Mouse (Mus musculus): ENCODE results near the gene Sfn. TPM values are rescaled to one million over a fixed set of nuclear protein-coding genes. Genes with fewer than 3 reads are reported as not detected.

Gene Sfn
- polyA plus RNA-seq, 2 experiments, result 139 to 295 TPM

DNA sequence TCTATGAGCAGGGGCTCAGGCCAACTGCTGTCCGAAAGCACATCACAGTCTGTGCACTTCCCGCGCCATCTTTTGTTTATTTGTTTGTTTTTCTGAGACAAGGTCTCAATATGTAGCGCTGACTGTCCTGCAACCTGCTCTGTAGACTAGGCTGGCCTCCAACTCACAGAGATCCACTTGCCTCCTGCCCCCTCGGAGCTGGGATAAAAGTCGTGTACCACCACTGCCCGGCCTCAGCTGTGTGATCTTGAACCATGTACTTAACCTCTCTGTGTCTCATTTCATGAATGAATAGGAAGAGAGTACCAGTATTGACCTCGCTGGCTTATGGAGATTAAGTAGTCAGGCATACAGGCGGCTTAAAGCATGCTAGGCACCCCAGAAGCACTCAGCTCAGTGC lies 24.7 kb upstream of the Sfn start:
- H3K4me3 ChIP-seq (replicated peaks; ENCODE audit: low read length), result no peak overlapping the region
- peaks cover 4% of the 10 kb centered on the region for H3K4me1 ChIP-seq (ENCODE audit: control insufficient read depth, insufficient read depth, low read length)
- no peak for TF ChIP-seq POLR2A (IDR thresholded peaks at IDR 0.05; ENCODE audit: borderline replicate concordance, extremely low read depth, insufficient read depth, insufficient read length)
- H3K4me2 ChIP-seq (replicated peaks; ENCODE audit: low read depth, low read length, severe bottlenecking), result no peak overlapping the region
- DNase-seq (ENCODE audit: low spot score) (no peak), ATAC-seq (ENCODE audit: low FRiP score, low read depth) (no peak)
- no peak overlapping the region for H3K27ac ChIP-seq (replicated peaks; ENCODE audit: low read depth, low read length)
- H3K36me3 ChIP-seq (ENCODE audit: control insufficient read depth, insufficient read depth, low read length), result peaks cover 40% of the 10 kb centered on the region
- no peak overlapping the region for H3K9ac ChIP-seq (ENCODE audit: low read depth, low read length, severe bottlenecking)
- H3K9me3 ChIP-seq (ENCODE audit: control insufficient read depth, low read length), result no peaks in the 10 kb centered on the region
- 93% methylated on average over 9 of the region's 9 CpGs for WGBS
- H3K27me3 ChIP-seq (ENCODE audit: control insufficient read depth, insufficient read depth, low read length), result no peaks in the 10 kb centered on the region

DNA sequence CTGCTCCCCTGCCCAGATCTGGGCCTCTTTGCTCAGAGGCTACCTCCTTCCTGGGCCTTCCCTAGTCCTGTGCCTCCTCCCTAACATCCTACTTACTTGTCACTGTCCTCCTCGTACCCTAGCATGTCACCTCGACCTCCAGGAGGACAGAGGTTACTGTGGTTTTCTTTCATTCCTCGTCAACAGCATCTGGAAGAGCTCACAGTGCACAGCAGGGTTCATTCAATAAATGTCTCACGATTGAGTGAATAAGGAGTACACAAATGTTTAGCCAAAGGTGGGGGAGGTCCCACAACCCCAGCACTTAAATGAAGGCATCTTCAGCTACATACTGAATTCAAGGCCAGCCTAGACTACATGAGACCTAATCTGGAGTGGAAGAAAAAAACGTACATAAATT lies 24.3 kb upstream of the Sfn start:
- Histone ChIP-seq H3K4me2 (replicated peaks; ENCODE audit: low read depth, low read length, severe bottlenecking) (no peak overlapping the region), H3K9me3 (ENCODE audit: control insufficient read depth, low read length) (no peaks in the 10 kb centered on the region), H3K4me1 (ENCODE audit: control insufficient read depth, insufficient read depth, low read length) (0 out of 2 replicates have a peak, but pooled peaks cover under 1% of the 10 kb centered on the region), H3K27ac (replicated peaks; ENCODE audit: low read depth, low read length) (no peak overlapping the region), H3K4me3 (replicated peaks; ENCODE audit: low read length) (no peak overlapping the region), H3K36me3 (ENCODE audit: control insufficient read depth, insufficient read depth, low read length) (peaks cover 42% of the 10 kb centered on the region), H3K9ac (ENCODE audit: low read depth, low read length, severe bottlenecking) (no peak overlapping the region), H3K27me3 (ENCODE audit: control insufficient read depth, insufficient read depth, low read length) (no peaks in the 10 kb centered on the region)
- TF ChIP-seq POLR2A (IDR thresholded peaks at IDR 0.05; ENCODE audit: borderline replicate concordance, extremely low read depth, insufficient read depth, insufficient read length), result no peak
- DNase-seq (ENCODE audit: low spot score) (no peak), ATAC-seq (ENCODE audit: low FRiP score, low read depth) (no peak)
- WGBS, result 43% methylated on average over 5 of the region's 5 CpGs

DNA sequence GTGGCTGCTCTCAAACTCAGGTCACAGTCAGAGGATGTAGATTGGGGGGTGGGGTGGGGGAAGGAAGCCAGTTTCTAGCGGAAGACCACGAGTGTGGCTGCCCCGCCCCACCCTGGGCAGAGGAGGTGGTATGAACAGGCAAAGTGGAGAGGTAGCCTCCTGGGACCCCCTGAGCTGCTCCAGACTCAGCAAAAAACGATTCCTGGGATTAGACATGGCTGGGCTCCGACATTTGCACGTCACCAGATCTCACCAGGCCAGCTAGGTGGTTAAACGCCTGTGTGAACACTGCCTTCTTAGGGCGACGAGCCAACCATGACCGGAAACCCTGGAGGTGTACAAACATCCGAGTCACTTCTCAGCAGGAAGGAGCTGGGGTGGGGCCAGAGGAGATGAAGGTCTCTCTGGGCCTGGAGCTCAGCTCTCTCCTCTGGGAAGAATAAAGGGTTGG lies 23.7 kb upstream of the Sfn start:
- no peak for DNase-seq (ENCODE audit: low spot score)
- WGBS, result 68% methylated on average over 11 of the region's 11 CpGs
- Histone ChIP-seq H3K4me3 (replicated peaks; ENCODE audit: low read length) (no peak overlapping the region), H3K36me3 (ENCODE audit: control insufficient read depth, insufficient read depth, low read length) (peaks cover 46% of the 10 kb centered on the region), H3K27me3 (ENCODE audit: control insufficient read depth, insufficient read depth, low read length) (no peaks in the 10 kb centered on the region), H3K9me3 (ENCODE audit: control insufficient read depth, low read length) (no peaks in the 10 kb centered on the region), H3K9ac (ENCODE audit: low read depth, low read length, severe bottlenecking) (no peak overlapping the region), H3K27ac (replicated peaks; ENCODE audit: low read depth, low read length) (no peak overlapping the region), H3K4me2 (replicated peaks; ENCODE audit: low read depth, low read length, severe bottlenecking) (no peak overlapping the region), H3K4me1 (ENCODE audit: control insufficient read depth, insufficient read depth, low read length) (no peaks in the 10 kb centered on the region)
- TF ChIP-seq POLR2A (IDR thresholded peaks at IDR 0.05; ENCODE audit: borderline replicate concordance, extremely low read depth, insufficient read depth, insufficient read length), result no peak
- ATAC-seq (ENCODE audit: low FRiP score, low read depth), result no peak

DNA sequence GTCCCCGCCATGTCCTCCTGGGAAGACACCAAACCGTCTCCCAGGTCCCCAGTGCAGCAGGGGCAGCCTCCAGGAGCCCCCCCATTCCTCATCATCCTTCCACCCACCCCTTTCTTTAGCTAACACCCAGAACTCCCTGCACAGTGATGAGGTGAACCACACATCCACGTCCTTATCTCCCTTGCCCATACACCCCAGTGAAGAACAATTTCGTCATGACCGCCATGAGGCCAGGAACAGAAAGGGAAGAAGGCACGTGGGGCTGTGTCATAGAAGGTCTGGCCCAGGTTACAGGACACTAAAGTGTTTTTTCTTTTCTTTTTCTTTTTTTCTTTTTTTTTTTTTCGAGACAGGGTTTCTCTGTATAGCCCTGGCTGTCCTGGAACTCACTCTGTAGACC lies 22.9 kb upstream of the Sfn start:
- no peak overlapping the region for H3K27ac ChIP-seq (replicated peaks; ENCODE audit: low read depth, low read length)

DNA sequence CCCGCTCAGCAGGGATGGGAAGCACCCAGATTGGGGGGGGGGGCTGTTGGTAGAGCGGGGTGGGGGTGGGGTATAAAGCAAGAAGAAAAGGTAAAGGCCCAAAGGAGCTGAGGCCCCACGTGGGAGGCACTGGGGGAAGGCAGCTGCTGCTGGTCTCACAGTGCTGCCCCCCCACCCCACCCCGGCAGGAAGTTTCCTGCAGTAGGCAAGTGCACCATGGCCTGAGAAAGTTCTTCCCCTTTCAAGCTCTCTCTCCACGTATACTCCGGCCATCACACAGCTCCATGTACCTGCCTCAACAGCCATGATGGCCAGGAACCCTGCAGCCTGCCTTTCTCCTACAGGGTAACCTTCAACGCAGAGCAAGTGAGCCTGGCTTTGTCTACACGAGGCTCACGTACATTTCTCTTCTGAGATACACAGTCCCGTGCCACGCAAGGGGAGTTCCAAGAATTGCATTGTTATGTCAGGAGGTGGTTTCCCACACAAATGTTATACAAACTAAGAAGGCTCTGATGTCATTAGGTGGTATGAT lies 20.3 kb upstream of the Sfn start:
- Histone ChIP-seq H3K27me3 (ENCODE audit: control insufficient read depth, insufficient read depth, low read length) (no peaks in the 10 kb centered on the region), H3K27ac (replicated peaks; ENCODE audit: low read depth, low read length) (no peak overlapping the region), H3K4me2 (replicated peaks; ENCODE audit: low read depth, low read length, severe bottlenecking) (no peak overlapping the region), H3K36me3 (ENCODE audit: control insufficient read depth, insufficient read depth, low read length) (peaks cover 63% of the 10 kb centered on the region), H3K9ac (ENCODE audit: low read depth, low read length, severe bottlenecking) (no peak overlapping the region), H3K4me3 (replicated peaks; ENCODE audit: low read length) (no peak overlapping the region), H3K4me1 (ENCODE audit: control insufficient read depth, insufficient read depth, low read length) (no peaks in the 10 kb centered on the region), H3K9me3 (ENCODE audit: control insufficient read depth, low read length) (no peaks in the 10 kb centered on the region)
- 81% methylated on average over 10 of the region's 11 CpGs for WGBS
- ATAC-seq (ENCODE audit: low FRiP score, low read depth), result no peak
- DNase-seq (ENCODE audit: low spot score), result no peak
- TF ChIP-seq POLR2A (IDR thresholded peaks at IDR 0.05; ENCODE audit: borderline replicate concordance, extremely low read depth, insufficient read depth, insufficient read length), result no peak

More for the DNA sequence above, 22.9 kb upstream of the Sfn start:
- H3K4me3 ChIP-seq (replicated peaks; ENCODE audit: low read length), result no peak overlapping the region
- no peaks in the 10 kb centered on the region for H3K9me3 ChIP-seq (ENCODE audit: control insufficient read depth, low read length)
- 93% methylated on average over 7 of the region's 7 CpGs for WGBS
- H3K9ac ChIP-seq (ENCODE audit: low read depth, low read length, severe bottlenecking), result no peak overlapping the region
- TF ChIP-seq POLR2A (IDR thresholded peaks at IDR 0.05; ENCODE audit: borderline replicate concordance, extremely low read depth, insufficient read depth, insufficient read length), result no peak
- no peaks in the 10 kb centered on the region for H3K4me1 ChIP-seq (ENCODE audit: control insufficient read depth, insufficient read depth, low read length)
- no peaks in the 10 kb centered on the region for H3K27me3 ChIP-seq (ENCODE audit: control insufficient read depth, insufficient read depth, low read length)
- H3K36me3 ChIP-seq (ENCODE audit: control insufficient read depth, insufficient read depth, low read length), result peaks cover 51% of the 10 kb centered on the region
- no peak for ATAC-seq (ENCODE audit: low FRiP score, low read depth)
- no peak overlapping the region for H3K4me2 ChIP-seq (replicated peaks; ENCODE audit: low read depth, low read length, severe bottlenecking)
- no peak for DNase-seq (ENCODE audit: low spot score)

DNA sequence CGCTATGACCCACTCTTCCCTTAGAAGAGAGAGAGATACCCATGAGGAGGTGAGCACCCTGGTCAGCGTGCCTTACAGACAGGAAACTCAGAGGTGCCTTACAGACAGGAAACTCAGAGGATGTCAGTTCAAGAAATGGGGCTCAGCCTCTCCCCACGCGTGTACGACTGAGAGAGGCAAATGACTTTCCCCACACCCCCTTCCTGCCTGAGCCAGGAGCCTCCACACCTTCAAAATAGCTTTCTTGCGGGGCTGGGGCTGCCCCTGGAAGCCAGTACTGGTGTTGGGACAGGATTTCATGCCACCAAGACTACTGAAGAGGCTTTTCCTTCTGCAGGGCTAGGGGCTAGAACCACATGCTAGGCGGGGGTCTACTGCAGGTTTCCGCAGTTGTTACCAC lies 18.7 kb upstream of the Sfn start:
- Histone ChIP-seq H3K9me3 (ENCODE audit: control insufficient read depth, low read length) (no peaks in the 10 kb centered on the region), H3K36me3 (ENCODE audit: control insufficient read depth, insufficient read depth, low read length) (peaks cover 50% of the 10 kb centered on the region), H3K9ac (ENCODE audit: low read depth, low read length, severe bottlenecking) (no peak overlapping the region), H3K4me3 (replicated peaks; ENCODE audit: low read length) (no peak overlapping the region), H3K4me1 (ENCODE audit: control insufficient read depth, insufficient read depth, low read length) (no peaks in the 10 kb centered on the region), H3K27ac (replicated peaks; ENCODE audit: low read depth, low read length) (no peak overlapping the region), H3K27me3 (ENCODE audit: control insufficient read depth, insufficient read depth, low read length) (no peaks in the 10 kb centered on the region), H3K4me2 (replicated peaks; ENCODE audit: low read depth, low read length, severe bottlenecking) (no peak overlapping the region)
- ATAC-seq (ENCODE audit: low FRiP score, low read depth) (no peak), DNase-seq (ENCODE audit: low spot score) (no peak)
- TF ChIP-seq POLR2A (IDR thresholded peaks at IDR 0.05; ENCODE audit: borderline replicate concordance, extremely low read depth, insufficient read depth, insufficient read length), result no peak
- 90% methylated on average over 8 of the region's 8 CpGs for WGBS

Measured in limb, embryonic 14.5 days (tissue).